Mouse (Mus musculus): Measurements from ENCODE around the gene Lrtm2. TPM values are rescaled to one million over a fixed set of nuclear protein-coding genes. Genes with fewer than 3 reads are reported as not detected.

The Lrtm2 gene
- total RNA-seq, 2 experiments from 2014 or later: 0.30 TPM; not detected in 1

DNA sequence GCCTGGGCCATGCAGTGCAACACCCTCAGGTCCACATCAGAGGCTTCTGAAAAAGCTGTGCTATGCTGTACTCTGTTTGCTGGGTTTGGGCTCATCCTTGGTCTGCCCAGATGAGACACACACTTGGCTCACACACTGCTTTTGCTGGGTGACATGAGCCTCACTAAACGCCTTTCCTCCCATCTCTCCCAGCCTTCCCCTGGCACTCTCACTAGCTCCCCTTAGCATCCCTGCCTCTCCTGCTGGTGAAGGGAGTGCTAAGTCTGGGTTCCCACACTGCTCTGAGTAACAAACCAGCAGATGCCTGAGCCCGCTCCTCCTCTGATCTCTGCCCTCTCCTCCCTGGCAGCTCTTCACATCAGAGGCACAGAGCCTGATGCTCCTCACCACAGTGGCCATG, 53.9 kb downstream of the Lrtm2 start:
- DNase-seq: no peak

Other genes starting within 250 kb of the Lrtm2 start
- gene Dcp1b, start 155.5 kb downstream of the Lrtm2 start, total RNA-seq (2021): 10 to 100 TPM; 12.1 to 13.4 TPM
- gene Cacna1c, start 134.3 kb downstream of the Lrtm2 start, total RNA-seq (2021): 100 to 1,000 TPM in 1 of 2 experiments, 10 to 100 TPM in 1; 85.2 to 128 TPM
- not detected for gene Cacna2d4, start 94.2 kb downstream of the Lrtm2 start, total RNA-seq (2021)
- 100 to 1,000 TPM; 200 to 209 TPM for gene Adipor2, start 86.9 kb upstream of the Lrtm2 start, total RNA-seq (2021)
- gene Fbxl14, start 148.9 kb upstream of the Lrtm2 start, total RNA-seq (2021): 10 to 100 TPM; 31.9 to 36.0 TPM
- 1 to 10 TPM; 1.4 to 2.7 TPM for gene Wnt5b, start 213.6 kb upstream of the Lrtm2 start, total RNA-seq (2021)